Mouse (Mus musculus) hindbrain, embryonic 12.5 days (tissue): ENCODE results near the gene Garem2. TPM values are rescaled to one million over a fixed set of nuclear protein-coding genes. Genes with fewer than 3 reads are reported as not detected.
"Not testable (repeated sequence)": the region's sequence is repeated elsewhere in the genome, so short reads cannot be mapped to it uniquely, and the experiment has no call there.

Experiments
- ATAC-seq: fragments of 200-750 bp; cut with Nextera tagmentation; 2 replicates; pipeline ENCODE4 v1.8.0; 2017; ENCODE audit warnings: moderate TSS enrichment; ENCODE audit not compliant: low FRiP score
- H3K27ac ChIP-seq: fragments of 300-500 bp; sonication (generic); 2 replicates; pipeline ENCODE4 v1.5.1; 2016; ENCODE audit warnings: mild to moderate bottlenecking
- H3K27me3 ChIP-seq: fragments of 300-500 bp; sonication (generic); 2 replicates; pipeline ENCODE4 v1.6.1; 2016; ENCODE audit warnings: mild to moderate bottlenecking
- H3K36me3 ChIP-seq: fragments of 300-500 bp; sonication (generic); 2 replicates; pipeline ENCODE4 v1.6.1; 2016; ENCODE audit warnings: mild to moderate bottlenecking
- H3K4me1 ChIP-seq: fragments of 300-500 bp; sonication (generic); 2 replicates; pipeline ENCODE4 v1.6.1; 2016
- H3K4me2 ChIP-seq: fragments of 300-500 bp; sonication (generic); replicated peaks from 2 replicates; pipeline ENCODE4 v1.6.1; 2016; ENCODE audit warnings: mild to moderate bottlenecking
- H3K4me3 ChIP-seq: fragments of 300-500 bp; sonication (generic); 2 replicates; pipeline ENCODE4 v1.5.1; 2016; ENCODE audit warnings: mild to moderate bottlenecking
- H3K9ac ChIP-seq: fragments of 300-500 bp; sonication (generic); 2 replicates; pipeline ENCODE4 v1.6.1; 2016; ENCODE audit warnings: mild to moderate bottlenecking, moderate library complexity
- H3K9me3 ChIP-seq: fragments of 300-500 bp; sonication (generic); replicated peaks from 2 replicates; pipeline ENCODE4 v1.6.1; 2016; ENCODE audit warnings: mild to moderate bottlenecking
- WGBS: fragments of 180-500 bp; shearing (Covaris S2); methylation state at CpG from one replicate; pipeline ENCODE4 v1.1.7; 2016; 5-methylcytosine and 5-hydroxymethylcytosine counted together
- polyA plus RNA-seq: library from polyadenylated mRNA; unstranded; fragments of >200 nt; fragmentation: Nextera tagmentation; extraction: Ambion mirVana; gene quantifications from 2 replicates; pipeline ENCODE4 v1.2.1, GENCODE M21; 2016

The Garem2 gene
- 30.3 and 31.7 TPM in 2 replicates for polyA plus RNA-seq

DNA sequence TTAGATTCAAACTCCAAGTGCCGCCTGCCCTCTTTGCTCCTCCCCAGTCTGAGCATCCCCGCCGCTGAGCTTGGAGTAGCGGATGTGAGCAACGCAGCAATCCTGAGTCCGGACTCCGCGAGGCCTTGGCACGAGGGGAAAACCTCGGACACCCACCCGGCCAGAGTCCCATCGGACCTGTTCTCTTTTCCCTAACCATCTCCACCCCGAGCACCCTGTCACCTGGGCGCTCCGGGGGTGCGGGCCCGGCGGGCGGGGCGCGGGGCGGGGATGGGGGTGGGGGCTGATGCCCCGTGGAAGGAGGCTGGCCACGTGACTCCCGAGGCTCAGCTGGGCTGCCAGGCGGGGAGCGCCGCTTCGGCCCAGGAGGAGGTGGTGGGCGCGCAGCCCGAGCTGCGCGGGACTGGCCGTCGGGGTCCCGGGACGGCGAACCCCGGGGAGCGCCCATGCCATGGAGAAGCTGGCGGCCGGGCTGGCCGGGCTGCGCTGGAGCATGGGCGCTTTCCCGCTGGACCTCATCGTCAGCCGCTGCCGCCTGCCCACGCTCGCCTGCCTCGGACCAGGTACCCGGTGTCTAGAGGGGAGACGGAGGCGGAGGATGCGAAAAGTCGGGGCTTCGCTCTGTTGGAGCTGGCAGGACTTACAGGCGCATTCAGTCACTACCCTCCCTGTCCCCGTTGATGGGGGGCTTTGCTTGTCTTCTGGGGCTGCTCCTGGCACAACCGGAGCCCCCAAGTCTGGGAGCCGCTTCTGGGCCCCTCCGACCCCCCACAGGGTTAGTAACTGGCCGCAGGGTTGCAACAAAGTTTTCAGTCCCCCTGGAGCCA lies at the start of gene Garem2:
Gene Garem2, plus strand, starts transcription at position 321 of the 827 bp plus-strand sequence.
- Histone ChIP-seq H3K4me2 (peak within 1 kb of the TSS; percentile 78), H3K36me3 (no peaks in the 10 kb centered on the region), H3K9me3 (0 out of 2 replicates have a peak, but pooled peaks cover 7% of the 10 kb centered on the region), H3K27ac (peak within 1 kb of the TSS; percentile 88), H3K4me1 (peaks cover 48% of the 10 kb centered on the region), H3K27me3 (peaks cover 32% of the 10 kb centered on the region), H3K9ac (peak within 1 kb of the TSS; percentile 84), H3K4me3 (peak within 1 kb of the TSS; percentile 76)
- 1% methylated on average over 57 of the region's 65 CpGs for WGBS
- peak; percentile 36 for ATAC-seq

GRCm38 (mm10) chr5:30058216-30058731 lies 46.7 kb upstream of the Garem2 start:
- no peak overlapping the region for H3K4me2 ChIP-seq
- ATAC-seq, result no peak
- no peaks in the 10 kb centered on the region for H3K27me3 ChIP-seq
- no peaks in the 10 kb centered on the region for H3K4me1 ChIP-seq
- peaks cover 31% of the 10 kb centered on the region for H3K36me3 ChIP-seq
- no peak overlapping the region for H3K4me3 ChIP-seq
- whole genome bisulfite sequencing, result 65% methylated on average over 6 of the region's 6 CpGs
- no peaks in the 10 kb centered on the region for H3K9me3 ChIP-seq
- no peak overlapping the region for H3K27ac ChIP-seq
- no peak overlapping the region for H3K9ac ChIP-seq

DNA sequence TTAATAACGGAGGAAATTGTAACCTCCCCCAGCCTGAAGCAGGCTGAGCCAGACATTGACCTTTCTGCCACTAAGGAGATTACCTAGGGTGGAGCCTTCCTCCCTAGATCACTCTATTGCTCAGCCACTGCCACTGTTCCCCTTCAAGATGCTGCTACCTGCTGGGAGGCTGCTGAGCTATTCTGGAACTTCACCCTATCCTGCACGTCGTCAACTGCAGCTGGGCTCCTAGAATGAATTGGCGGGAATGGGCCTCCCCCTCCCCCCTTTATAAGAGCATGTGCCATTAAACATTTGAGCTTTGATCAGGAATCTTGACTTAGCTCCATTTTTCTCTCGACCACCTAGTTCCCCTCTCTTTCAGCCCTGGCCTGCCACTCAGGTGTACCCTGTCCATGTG lies 45.4 kb upstream of the Garem2 start:
- not testable (repeated sequence) for H3K4me2 ChIP-seq, H3K27ac ChIP-seq, H3K27me3 ChIP-seq, H3K9me3 ChIP-seq, H3K4me1 ChIP-seq, H3K4me3 ChIP-seq, ATAC-seq, H3K9ac ChIP-seq
- WGBS, result 72% methylated on average over 5 of the region's 5 CpGs
- H3K36me3 ChIP-seq, result peaks cover 41% of the 10 kb centered on the region

DNA sequence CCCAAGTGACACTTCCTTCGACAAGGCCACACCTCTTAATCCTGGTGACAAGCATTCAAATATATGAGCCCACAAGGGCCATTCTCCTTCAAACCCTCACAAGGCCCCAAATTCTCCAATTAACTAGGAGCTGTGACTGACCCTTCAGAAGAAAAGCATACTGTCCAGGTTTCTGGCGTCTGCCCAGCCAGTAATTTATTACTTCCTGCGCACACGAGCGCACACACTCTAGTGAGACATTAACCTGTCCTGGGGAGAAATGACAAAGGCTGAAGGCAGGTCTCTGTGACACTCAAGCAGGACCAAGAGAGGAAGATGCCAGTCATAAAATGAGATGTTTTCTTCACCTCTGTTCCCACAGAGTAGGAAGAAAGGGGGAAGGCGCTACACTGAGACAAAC lies 37.2 kb upstream of the Garem2 start:
- Histone ChIP-seq H3K4me2 (no peak overlapping the region), H3K9me3 (no peaks in the 10 kb centered on the region), H3K27me3 (no peaks in the 10 kb centered on the region), H3K4me3 (no peak overlapping the region), H3K4me1 (peaks cover 11% of the 10 kb centered on the region), H3K9ac (no peak overlapping the region), H3K36me3 (peaks cover 60% of the 10 kb centered on the region), H3K27ac (no peak overlapping the region)
- WGBS, result 79% methylated on average over 6 of the region's 6 CpGs
- ATAC-seq, result no peak

DNA sequence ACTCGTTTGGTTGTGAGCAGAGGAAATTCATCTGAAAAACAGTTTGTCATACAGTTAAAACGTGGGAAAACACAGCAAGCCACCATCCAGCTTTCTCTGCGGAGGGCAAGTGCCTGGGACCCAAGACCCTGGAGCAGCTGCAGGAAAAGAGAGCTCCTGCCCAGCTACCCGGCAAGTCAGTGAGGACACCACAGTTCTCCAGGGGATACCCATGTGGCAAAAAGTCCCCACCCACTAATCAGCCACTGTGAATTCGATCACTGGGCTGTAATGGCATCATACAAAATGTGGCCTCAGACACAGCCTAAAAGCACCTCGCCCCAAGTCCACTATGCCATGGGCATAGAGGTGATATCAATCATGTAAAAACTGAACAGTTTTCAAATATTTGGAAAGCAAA lies 33.3 kb upstream of the Garem2 start:
- Histone ChIP-seq H3K9ac (0 out of 2 replicates have a peak overlapping the region, but pooled peaks have one; percentile 23), H3K36me3 (peaks cover 35% of the 10 kb centered on the region)

DNA sequence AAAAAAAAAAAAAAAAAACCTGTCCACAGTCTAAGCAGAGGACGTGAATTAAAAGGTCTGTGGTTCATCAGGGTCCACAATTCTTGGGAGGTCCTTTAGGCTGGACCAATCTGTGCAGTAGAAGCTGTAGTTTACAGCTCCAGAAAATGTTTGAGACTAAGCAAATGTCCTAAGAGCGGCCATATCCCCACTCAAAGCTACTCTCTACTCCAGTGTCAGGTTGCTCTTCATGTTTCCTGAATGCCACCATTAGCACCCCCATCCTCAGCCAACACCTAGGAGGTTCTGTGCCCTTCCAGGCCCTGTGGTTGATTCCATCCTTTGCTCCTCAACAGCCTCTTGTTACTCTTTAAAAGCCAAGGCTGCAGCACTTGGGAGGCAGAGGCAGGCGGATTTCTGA lies 32.6 kb upstream of the Garem2 start:
- Histone ChIP-seq H3K9me3 (no peaks in the 10 kb centered on the region), H3K4me2 (peak overlapping the region; percentile 70), H3K4me1 (peaks cover 12% of the 10 kb centered on the region), H3K4me3 (peak overlapping the region; percentile 75), H3K27me3 (no peaks in the 10 kb centered on the region), H3K9ac (peak overlapping the region; percentile 84), H3K36me3 (peaks cover 32% of the 10 kb centered on the region), H3K27ac (no peak overlapping the region)
- WGBS, result 53% methylated on average over 3 of the region's 3 CpGs
- ATAC-seq, result peak; percentile 32; the same call in 1 of the 2 replicates

More for the DNA sequence above, 33.3 kb upstream of the Garem2 start:
- no peak overlapping the region for H3K4me3 ChIP-seq
- H3K4me2 ChIP-seq, result peak overlapping the region; percentile 70
- ATAC-seq, result no peak
- 76% methylated on average over 6 of the region's 6 CpGs for WGBS
- H3K9me3 ChIP-seq, result no peaks in the 10 kb centered on the region
- no peaks in the 10 kb centered on the region for H3K27me3 ChIP-seq
- no peak overlapping the region for H3K27ac ChIP-seq
- H3K4me1 ChIP-seq, result peaks cover 12% of the 10 kb centered on the region

GRCm38 (mm10) chr5:30072825-30073821 lies 31.8 kb upstream of the Garem2 start, which contains the start of gene Tyms:
Tyms (minus strand) TSS chr5:30073617.
- Histone ChIP-seq H3K4me2 (peak within 1 kb of the TSS; percentile 70), H3K27ac (peak within 1 kb of the TSS; percentile 70), H3K9ac (peak within 1 kb of the TSS; percentile 84), H3K4me3 (peak within 1 kb of the TSS; percentile 75), H3K4me1 (peaks cover 12% of the 10 kb centered on the region), H3K9me3 (no peaks in the 10 kb centered on the region), H3K36me3 (peaks cover 25% of the 10 kb centered on the region), H3K27me3 (no peaks in the 10 kb centered on the region)
- ATAC-seq, result peak; percentile 89
- 1% methylated on average over 44 of the region's 45 CpGs for WGBS

DNA sequence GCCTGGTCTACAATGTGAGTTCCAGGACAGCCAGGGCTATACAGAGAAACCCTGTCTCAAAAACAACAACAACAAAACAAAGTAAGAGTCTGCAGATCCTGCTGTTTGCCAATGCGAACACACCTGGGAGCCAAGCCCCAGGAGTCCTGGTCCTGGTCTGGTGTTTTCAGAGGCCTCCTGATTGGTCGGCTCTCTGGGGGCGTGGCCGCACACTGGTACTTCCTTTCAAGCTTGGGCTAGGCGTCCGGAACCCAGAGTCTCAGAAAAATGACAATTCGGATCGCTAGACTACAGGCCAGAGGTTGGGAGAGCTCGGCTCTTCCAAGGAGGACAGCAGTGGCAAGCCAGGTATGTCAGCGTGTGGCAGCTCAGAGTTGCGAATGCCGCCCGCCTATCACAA lies 12.3 kb upstream of the Garem2 start:
- WGBS, result 60% methylated on average over 13 of the region's 13 CpGs
- no peaks in the 10 kb centered on the region for H3K36me3 ChIP-seq

GRCm38 (mm10) chr5:30094399-30094798 lies 10.6 kb upstream of the Garem2 start:
- H3K9me3 ChIP-seq, result no peaks in the 10 kb centered on the region
- H3K4me1 ChIP-seq, result no peaks in the 10 kb centered on the region
- WGBS, result 54% methylated on average over 2 of the region's 2 CpGs
- no peak overlapping the region for H3K27ac ChIP-seq
- ATAC-seq, result no peak
- H3K4me2 ChIP-seq, result no peak overlapping the region
- H3K9ac ChIP-seq, result no peak overlapping the region
- no peak overlapping the region for H3K4me3 ChIP-seq
- H3K27me3 ChIP-seq, result no peaks in the 10 kb centered on the region
- H3K36me3 ChIP-seq, result no peaks in the 10 kb centered on the region

More for the DNA sequence above, 12.3 kb upstream of the Garem2 start:
- Histone ChIP-seq H3K27ac (no peak overlapping the region), H3K9ac (no peak overlapping the region), H3K27me3 (no peaks in the 10 kb centered on the region), H3K4me1 (no peaks in the 10 kb centered on the region), H3K4me3 (no peak overlapping the region), H3K4me2 (no peak overlapping the region), H3K9me3 (no peaks in the 10 kb centered on the region)
- no peak for ATAC-seq

- H3K9me3 ChIP-seq, result 0 out of 2 replicates have a peak, but pooled peaks cover under 1% of the 10 kb centered on the region
- 73% methylated on average over 6 of the region's 6 CpGs for WGBS
- ATAC-seq, result no peak
These were observed 9.2 kb upstream of the Garem2 start for GRCm38 (mm10) chr5:30095731-30096130.

GRCm38 (mm10) chr5:30098260-30098659 lies 6.7 kb upstream of the Garem2 start:
- Histone ChIP-seq H3K27me3 (peaks cover 9% of the 10 kb centered on the region), H3K36me3 (no peaks in the 10 kb centered on the region), H3K9ac (no peak overlapping the region), H3K9me3 (0 out of 2 replicates have a peak, but pooled peaks cover 7% of the 10 kb centered on the region), H3K4me2 (no peak overlapping the region), H3K4me3 (no peak overlapping the region), H3K4me1 (no peaks in the 10 kb centered on the region), H3K27ac (no peak overlapping the region)
- no peak for ATAC-seq
- WGBS, result 86% methylated on average over 1 of the region's 1 CpGs

More at GRCm38 (mm10) chr5:30095731-30096130, 9.2 kb upstream of the Garem2 start:
- Histone ChIP-seq H3K27me3 (no peaks in the 10 kb centered on the region), H3K4me3 (no peak overlapping the region), H3K36me3 (no peaks in the 10 kb centered on the region), H3K4me1 (no peaks in the 10 kb centered on the region), H3K9ac (no peak overlapping the region), H3K27ac (no peak overlapping the region), H3K4me2 (no peak overlapping the region)
